Mouse (Mus musculus): ENCODE data around the gene Dpf1. TPM values are rescaled to one million over a fixed set of nuclear protein-coding genes. Genes with fewer than 3 reads are reported as not detected.
A peak's percentile ranks its signal among the peaks of the same experiment; 100 is the strongest.

The Dpf1 gene
- total and polyA plus RNA-seq, 3 experiments = 10.2 to 17.3 TPM; not detected in 1

DNA sequence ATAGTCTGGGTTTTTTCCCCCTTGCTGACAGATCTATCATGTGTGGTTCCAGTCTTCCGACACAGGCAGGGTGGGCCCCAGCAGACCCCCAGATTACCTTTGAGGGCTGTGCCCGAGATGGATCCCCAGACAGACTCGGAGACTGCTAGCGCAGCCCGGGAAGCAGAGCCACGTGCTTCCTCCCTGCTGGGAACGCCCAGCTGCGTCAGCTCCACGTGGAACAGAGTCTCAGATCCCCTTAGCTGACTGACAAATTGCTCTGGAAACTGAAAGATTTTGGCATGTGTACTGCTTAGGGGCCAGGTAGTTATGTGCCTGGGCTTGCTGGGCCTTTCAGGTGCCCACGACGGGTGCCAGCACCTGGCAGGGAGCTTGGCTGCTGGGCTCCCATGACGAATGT, 38.0 kb downstream of the Dpf1 start:
- Histone ChIP-seq H3K79me2 (ENCODE audit: control insufficient read depth, insufficient read depth, low read length, poor library complexity) (peaks cover 33% of the 10 kb centered on the region), H3K4me3 (ENCODE audit: control insufficient read depth in 1 of 2, insufficient read depth in 1 of 2, low read depth in 2 of 2, low read length in 2 of 2) (peak overlapping the region; percentile 46 to 57), H3K36me3 (ENCODE audit: control insufficient read depth in 1 of 2, insufficient read depth in 2 of 2, low read length in 2 of 2) (peaks cover 0 to 38% of the 10 kb centered on the region in 2 experiments; a peak in 2 of 4 replicates), H3K4me1 (ENCODE audit: control insufficient read depth in 1 of 2, insufficient read depth in 2 of 2, low read length in 2 of 2) (peaks cover 20 to 50% of the 10 kb centered on the region in 2 experiments), H3K9me3 (replicated peaks; ENCODE audit: insufficient read depth, low read length) (no peaks in the 10 kb centered on the region), H3K27me3 (ENCODE audit: control insufficient read depth in 1 of 2, insufficient read depth in 2 of 2, low read length in 2 of 2) (no peaks in the 10 kb centered on the region), H3K9ac (ENCODE audit: control insufficient read depth, low read depth, low read length, poor library complexity, severe bottlenecking) (peak overlapping the region; percentile 83), H3K27ac (ENCODE audit: control insufficient read depth, low read depth, low read length) (peak overlapping the region; percentile 99)
- TF ChIP-seq USF2 (IDR thresholded peaks at IDR 0.05; ENCODE audit: borderline replicate concordance in 1 of 2, insufficient read depth in 1 of 2, low read depth in 1 of 2, low read length in 2 of 2) (no peak), GABPA (IDR thresholded peaks at IDR 0.05; ENCODE audit: low read depth, low read length) (no peak), POLR2A (IDR thresholded peaks at IDR 0.05; ENCODE audit: control insufficient read depth in 1 of 2, insufficient read depth in 1 of 2, low read depth in 1 of 2, low read length in 2 of 2, poor library complexity in 1 of 2) (peak; percentile 12 to 77; a peak in 3 of 4 replicates), ETS1 (IDR thresholded peaks at IDR 0.05; ENCODE audit: low read depth, low read length) (peak; percentile 40; the same call in 1 of the 2 replicates), MAX (IDR thresholded peaks at IDR 0.05; ENCODE audit: low read length) (peak; percentile 100), HCFC1 (IDR thresholded peaks at IDR 0.05; ENCODE audit: low read depth, low read length) (peak; percentile 47; the same call in 1 of the 2 replicates), ZKSCAN1 (IDR thresholded peaks at IDR 0.05; ENCODE audit: low read depth, low read length) (no peak), MXI1 (IDR thresholded peaks at IDR 0.05; ENCODE audit: low read depth, low read length) (peak; percentile 100), GATA1 (IDR thresholded peaks at IDR 0.05; ENCODE audit: low read depth, low read length) (no peak), NELFE (IDR thresholded peaks at IDR 0.05; ENCODE audit: low read depth, low read length) (peak; percentile 41), SIN3A (IDR thresholded peaks at IDR 0.05; ENCODE audit: low read length) (peak; percentile 97), MYC (IDR thresholded peaks at IDR 0.05; ENCODE audit: low read depth, low read length) (peak; percentile 100), UBTF (IDR thresholded peaks at IDR 0.05; ENCODE audit: borderline replicate concordance, insufficient read depth, low read depth, low read length) (no peak), TBP (IDR thresholded peaks at IDR 0.05; ENCODE audit: low read depth, low read length) (peak; percentile 62; the same call in 1 of the 2 replicates), USF1 (IDR thresholded peaks at IDR 0.05; ENCODE audit: low read depth, low read length) (peak; percentile 87), NRF1 (IDR thresholded peaks at IDR 0.05; ENCODE audit: insufficient read depth, low read depth, low read length, poor library complexity, severe bottlenecking) (peak; percentile 19; the same call in 1 of the 2 replicates)
- DNase-seq (ENCODE audit: low read depth, low spot score) = peak; percentile 85

GRCm38 (mm10) chr7:29342489-29343092, 38.8 kb downstream of the Dpf1 start:
- Histone ChIP-seq H3K9ac (ENCODE audit: control insufficient read depth, low read depth, low read length, poor library complexity, severe bottlenecking) (peak overlapping the region; percentile 83), H3K79me2 (ENCODE audit: control insufficient read depth, insufficient read depth, low read length, poor library complexity) (peaks cover 27% of the 10 kb centered on the region), H3K36me3 (ENCODE audit: control insufficient read depth in 1 of 2, insufficient read depth in 2 of 2, low read length in 2 of 2) (peaks cover 0 to 33% of the 10 kb centered on the region in 2 experiments; a peak in 2 of 4 replicates), H3K4me1 (ENCODE audit: control insufficient read depth in 1 of 2, insufficient read depth in 2 of 2, low read length in 2 of 2) (peaks cover 20 to 45% of the 10 kb centered on the region in 2 experiments), H3K27ac (ENCODE audit: control insufficient read depth, low read depth, low read length) (peak overlapping the region; percentile 99), H3K9me3 (replicated peaks; ENCODE audit: insufficient read depth, low read length) (no peaks in the 10 kb centered on the region), H3K27me3 (ENCODE audit: control insufficient read depth in 1 of 2, insufficient read depth in 2 of 2, low read length in 2 of 2) (no peaks in the 10 kb centered on the region), H3K4me3 (ENCODE audit: control insufficient read depth in 1 of 2, insufficient read depth in 1 of 2, low read depth in 2 of 2, low read length in 2 of 2) (peak overlapping the region; percentile 15 to 57; a peak in 3 of 4 replicates)
- peak; percentile 76 for DNase-seq (ENCODE audit: low read depth, low spot score)
- TF ChIP-seq TAL1 (IDR thresholded peaks at IDR 0.05; ENCODE audit: low read length) (peak; percentile 90), GATA1 (IDR thresholded peaks at IDR 0.05; ENCODE audit: low read depth, low read length) (peak; percentile 66; the same call in 1 of the 2 replicates), ETS1 (IDR thresholded peaks at IDR 0.05; ENCODE audit: low read depth, low read length) (peak; percentile 72), TCF12 (IDR thresholded peaks at IDR 0.05; ENCODE audit: low read depth, low read length) (peak; percentile 86), CHD2 (IDR thresholded peaks at IDR 0.05; ENCODE audit: low read length) (no peak), USF2 (IDR thresholded peaks at IDR 0.05; ENCODE audit: borderline replicate concordance in 1 of 2, insufficient read depth in 1 of 2, low read depth in 1 of 2, low read length in 2 of 2) (no peak), EP300 (IDR thresholded peaks at IDR 0.05; ENCODE audit: low read depth in 1 of 2, low read length in 2 of 2) (peak; percentile 73 to 83), SIN3A (IDR thresholded peaks at IDR 0.05; ENCODE audit: low read length) (peak; percentile 30; the same call in 1 of the 2 replicates)
